Mouse (Mus musculus) megakaryocyte-erythroid progenitor cell, adult 5 weeks (primary cell): Measurements from ENCODE around the gene Zfp184. TPM values are rescaled to one million over a fixed set of nuclear protein-coding genes. Genes with fewer than 3 reads are reported as not detected.

Experiments
- polyA plus RNA-seq: library from polyadenylated mRNA; stranded (reverse); fragments of >175 nt; gene quantifications from 2 replicates; pipeline ENCODE4 v1.2.3, GENCODE M21; 2012

Gene Zfp184
- polyA plus RNA-seq: 0.39 and 0.64 TPM in 2 replicates

DNA sequence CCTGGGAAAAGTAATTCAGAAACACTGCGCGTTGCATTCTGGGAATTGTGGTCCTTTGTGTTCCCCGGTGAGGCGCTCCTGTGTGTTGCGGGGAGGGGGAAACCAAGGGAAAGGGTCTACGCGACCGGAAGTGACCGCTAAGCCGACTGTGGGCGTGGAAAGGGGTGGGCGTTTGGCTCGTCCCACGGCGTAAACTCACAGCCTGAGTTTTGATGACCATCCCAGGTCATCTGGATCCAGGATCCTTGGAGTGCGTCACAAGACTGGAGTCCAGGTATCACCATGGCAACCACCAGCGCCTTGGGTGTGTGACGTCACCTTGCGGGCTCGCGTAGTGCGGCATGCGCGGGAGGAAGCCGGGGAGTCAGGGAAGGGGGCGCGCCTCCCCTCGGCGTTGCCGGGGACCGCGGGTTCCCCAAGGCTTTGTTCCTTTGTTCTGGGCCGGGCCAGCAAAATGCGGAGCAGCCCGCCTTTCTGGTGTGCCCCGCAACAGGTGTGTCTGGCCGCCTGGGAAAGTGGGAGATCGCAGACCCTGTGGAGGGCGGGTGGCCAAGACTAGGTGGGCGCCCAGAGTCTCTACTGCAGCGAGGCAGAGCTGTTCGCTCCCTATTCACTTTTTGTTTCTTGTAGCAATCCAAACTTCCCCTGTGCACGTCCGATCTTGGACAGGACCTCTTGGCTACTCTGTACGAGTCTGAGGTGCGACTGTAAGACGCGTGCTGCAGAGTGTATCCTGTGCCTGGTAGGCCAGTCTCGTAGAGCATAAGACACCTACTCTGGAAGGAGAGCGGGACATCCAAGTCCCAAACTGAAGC lies at the start of gene Zfp184:
Zfp184 (plus strand) TSS at position 169 of the 815 bp plus-strand sequence.

GRCm38 (mm10) chr13:21980981-21981802 lies 36.3 kb downstream of the Zfp184 start, which contains the start of gene Pom121l2:
Pom121l2 (plus strand) TSS chr13:21981194.

GRCm38 (mm10) chr13:22009642-22010041 lies 64.7 kb downstream of the Zfp184 start, which contains the start of gene Prss16:
Prss16 (minus strand) TSS chr13:22009742.

Other genes starting within 250 kb of the Zfp184 start
- gene Olfr1359, start 247.0 kb upstream of the Zfp184 start, polyA plus RNA-seq: not detected in 2 replicates
- gene Hist1h2bl, start 229.0 kb upstream of the Zfp184 start, polyA plus RNA-seq: 1.1 and 2.1 TPM in 2 replicates
- 16.6 and 27.9 TPM in 2 replicates for gene Hist1h2ai, start 228.7 kb upstream of the Zfp184 start, polyA plus RNA-seq
- 27.0 and 31.9 TPM in 2 replicates for gene Hist1h3h, start 227.4 kb upstream of the Zfp184 start, polyA plus RNA-seq
- gene Hist1h2bm, start 223.1 kb upstream of the Zfp184 start, polyA plus RNA-seq: 1.7 and 4.9 TPM in 2 replicates
- 2.5 and 5.2 TPM in 2 replicates for gene Hist1h4j, start 210.0 kb upstream of the Zfp184 start, polyA plus RNA-seq
- gene Hist1h4k, start 194.6 kb upstream of the Zfp184 start, polyA plus RNA-seq: 19.1 and 29.2 TPM in 2 replicates
- gene Hist1h2ak, start 191.3 kb upstream of the Zfp184 start, polyA plus RNA-seq: 83.4 and 107 TPM in 2 replicates
- 6.8 and 17.1 TPM in 2 replicates for gene Hist1h2bn, start 191.0 kb upstream of the Zfp184 start, polyA plus RNA-seq
- gene Hist1h1b, start 164.5 kb upstream of the Zfp184 start, polyA plus RNA-seq: 5.0 and 8.4 TPM in 2 replicates
- 37.8 and 49.3 TPM in 2 replicates for gene Hist1h3i, start 161.7 kb upstream of the Zfp184 start, polyA plus RNA-seq
- 29.4 and 41.7 TPM in 2 replicates for gene Hist1h2an, start 157.9 kb upstream of the Zfp184 start, polyA plus RNA-seq
- gene Hist1h2bp, start 157.6 kb upstream of the Zfp184 start, polyA plus RNA-seq: 0.74 TPM in 2 replicates
- gene Hist1h2bq, start 134.9 kb upstream of the Zfp184 start, polyA plus RNA-seq: 2.3 and 7.9 TPM in 2 replicates
- 9,267 and 13,368 TPM in 2 replicates for gene Hist1h2ao, start 134.6 kb upstream of the Zfp184 start, polyA plus RNA-seq
- 48.0 and 58.9 TPM in 2 replicates for gene Hist1h4m, start 133.3 kb upstream of the Zfp184 start, polyA plus RNA-seq
- 4.8 and 10.5 TPM in 2 replicates for gene Hist1h4n, start 112.9 kb upstream of the Zfp184 start, polyA plus RNA-seq
- gene Hist1h2ap, start 111.6 kb upstream of the Zfp184 start, polyA plus RNA-seq: 6,142 and 6,696 TPM in 2 replicates
- gene Hist1h2br, start 111.4 kb upstream of the Zfp184 start, polyA plus RNA-seq: 5.8 TPM in 1 of 2 replicates, not detected in the other
- 0.06 TPM in 1 of 2 replicates, not detected in the other for gene Pom121l2, start 36.1 kb downstream of the Zfp184 start, polyA plus RNA-seq
- gene Prss16, start 64.6 kb downstream of the Zfp184 start, polyA plus RNA-seq: 3.2 and 6.9 TPM in 2 replicates
- 5.4 and 12.3 TPM in 2 replicates for gene Hist1h2ah, start 90.5 kb downstream of the Zfp184 start, polyA plus RNA-seq
- gene Hist1h2bk, start 90.8 kb downstream of the Zfp184 start, polyA plus RNA-seq: 15.0 and 17.1 TPM in 2 replicates
- 56.9 and 64.7 TPM in 2 replicates for gene Hist1h4i, start 96.3 kb downstream of the Zfp184 start, polyA plus RNA-seq
- gene Hist1h2ag, start 97.8 kb downstream of the Zfp184 start, polyA plus RNA-seq: 31.0 and 38.1 TPM in 2 replicates
- 32.2 and 35.1 TPM in 2 replicates for gene Hist1h2bj, start 98.1 kb downstream of the Zfp184 start, polyA plus RNA-seq
- not detected in 2 replicates for gene Vmn1r188, start 139.3 kb downstream of the Zfp184 start, polyA plus RNA-seq
- not detected in 2 replicates for gene Vmn1r189, start 160.7 kb downstream of the Zfp184 start, polyA plus RNA-seq
- not detected in 2 replicates for gene Vmn1r191, start 238.9 kb downstream of the Zfp184 start, polyA plus RNA-seq
- gene Vmn1r192, start 246.0 kb downstream of the Zfp184 start, polyA plus RNA-seq: not detected in 2 replicates